Mouse (Mus musculus) C2C12 (cell line): Measurements from ENCODE around the gene Olfr49. TPM values are rescaled to one million over a fixed set of nuclear protein-coding genes. Genes with fewer than 3 reads are reported as not detected.

Source experiments
- H3K27me3 ChIP-seq: one replicate; pipeline ENCODE4 v1.6.1; 2011; ENCODE audit not compliant: control insufficient read depth, insufficient read depth, insufficient read length
- H3K36me3 ChIP-seq: one replicate; pipeline ENCODE4 v1.6.1; 2011; ENCODE audit not compliant: control insufficient read depth, insufficient read depth
- H3K4me3 ChIP-seq: one replicate; pipeline ENCODE4 v1.5.1; 2011; ENCODE audit warnings: mild to moderate bottlenecking, control low read depth; ENCODE audit not compliant: poor library complexity, insufficient read depth, severe bottlenecking
- H3K79me2 ChIP-seq: one replicate; pipeline ENCODE4 v1.6.1; 2011; ENCODE audit not compliant: control insufficient read depth, insufficient read depth
- H3K79me3 ChIP-seq: one replicate; pipeline ENCODE4 v1.6.1; 2011; ENCODE audit warnings: low read depth, control low read depth
- H3ac ChIP-seq: one replicate; pipeline ENCODE3; 2011; ENCODE audit warnings: low read depth; ENCODE audit not compliant: control insufficient read depth, insufficient read length
- CEBPB ChIP-seq: IDR thresholded peaks from one replicate; pipeline ENCODE4 v1.6.1; 2011; ENCODE audit warnings: low read depth, mild to moderate bottlenecking, control low read depth, moderate library complexity
- CTCF ChIP-seq: IDR thresholded peaks from one replicate; pipeline ENCODE4 v1.5.1; 2011; ENCODE audit not compliant: control insufficient read depth, insufficient read depth, insufficient read length
- FOSL1 ChIP-seq: IDR thresholded peaks from one replicate; pipeline ENCODE4 v1.8.0; 2011; ENCODE audit warnings: mild to moderate bottlenecking, low read length; ENCODE audit not compliant: poor library complexity, insufficient read depth, severe bottlenecking
- MAX ChIP-seq: IDR thresholded peaks from one replicate; pipeline ENCODE4 v1.6.1; 2011; ENCODE audit warnings: mild to moderate bottlenecking, control low read depth
- MYOD1 ChIP-seq: IDR thresholded peaks from one replicate; pipeline ENCODE4 v1.6.1; 2011; ENCODE audit warnings: low read depth; ENCODE audit not compliant: control insufficient read depth, insufficient read length
- MYOG ChIP-seq: IDR thresholded peaks from one replicate; pipeline ENCODE4 v1.6.1; 2011; ENCODE audit not compliant: control insufficient read depth, insufficient read length; ENCODE audit errors: extremely low read depth
- USF1 ChIP-seq: IDR thresholded peaks from one replicate; pipeline ENCODE4 v1.6.1; 2011; ENCODE audit warnings: low read depth, mild to moderate bottlenecking, control low read depth, moderate library complexity
- polyA plus RNA-seq: library from polyadenylated mRNA; unstranded; fragments of >200 nt; fragmentation: generic; extraction: Trizol; gene quantifications from one replicate; pipeline ENCODE4 v1.2.1, GENCODE M21; 2012; ENCODE audit warnings: missing spikeins

The Olfr49 gene
- polyA plus RNA-seq, 1 experiment, result not detected

DNA sequence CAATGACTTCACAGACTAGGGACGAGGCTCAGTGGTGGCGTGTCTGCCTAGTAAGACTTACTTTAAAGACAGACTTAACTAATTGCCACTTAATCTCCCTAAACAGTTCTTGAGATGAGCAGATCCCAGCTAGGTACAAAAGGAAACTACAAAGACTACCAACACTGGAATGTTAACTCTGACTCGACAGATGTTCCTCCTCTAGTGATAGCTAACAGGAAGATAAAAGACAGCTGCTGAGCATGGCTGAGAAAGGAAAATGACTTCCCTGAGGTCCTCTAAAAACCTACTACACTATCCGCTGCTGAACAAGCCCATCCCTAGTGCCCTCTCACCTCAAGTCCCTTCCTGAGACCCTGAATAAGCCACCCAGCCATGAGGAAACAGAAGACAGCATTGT is 34.6 kb downstream of the Olfr49 start:
- peaks cover 55% of the 10 kb centered on the region for H3K79me3 ChIP-seq
- peaks cover 85% of the 10 kb centered on the region for H3K79me2 ChIP-seq
- no peak for TF ChIP-seq MYOD1
- TF ChIP-seq CTCF, result no peak
- TF ChIP-seq MYOG, result no peak
- no peak for TF ChIP-seq FOSL1
- no peak overlapping the region for H3ac ChIP-seq
- H3K4me3 ChIP-seq, result no peak overlapping the region
- H3K27me3 ChIP-seq, result no peaks in the 10 kb centered on the region
- peaks cover 33% of the 10 kb centered on the region for H3K36me3 ChIP-seq

DNA sequence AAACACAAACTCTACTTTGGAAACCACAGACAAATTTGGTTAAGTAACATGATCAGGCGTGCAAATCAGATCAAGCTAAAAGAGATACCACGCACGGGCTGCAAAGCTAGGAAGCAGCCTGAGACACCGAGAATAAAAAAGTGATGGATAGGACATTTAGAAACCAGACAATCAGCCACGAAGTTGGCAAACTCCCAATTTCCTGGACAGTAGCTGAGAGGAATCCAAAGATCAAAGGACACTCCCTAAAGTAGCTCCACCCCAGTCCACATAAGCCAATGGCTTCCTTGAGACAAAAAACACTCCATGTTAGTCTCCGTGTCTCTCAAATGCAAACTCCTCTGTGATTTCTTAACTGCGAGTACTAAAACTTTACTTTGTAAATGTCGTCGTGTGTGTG is 35.4 kb downstream of the Olfr49 start:
- H3K36me3 ChIP-seq, result peaks cover 36% of the 10 kb centered on the region
- no peak for TF ChIP-seq CEBPB
- no peak for TF ChIP-seq MYOD1
- TF ChIP-seq FOSL1, result no peak
- TF ChIP-seq CTCF, result no peak
- TF ChIP-seq MAX, result no peak
- TF ChIP-seq USF1, result no peak
- peaks cover 55% of the 10 kb centered on the region for H3K79me3 ChIP-seq

DNA sequence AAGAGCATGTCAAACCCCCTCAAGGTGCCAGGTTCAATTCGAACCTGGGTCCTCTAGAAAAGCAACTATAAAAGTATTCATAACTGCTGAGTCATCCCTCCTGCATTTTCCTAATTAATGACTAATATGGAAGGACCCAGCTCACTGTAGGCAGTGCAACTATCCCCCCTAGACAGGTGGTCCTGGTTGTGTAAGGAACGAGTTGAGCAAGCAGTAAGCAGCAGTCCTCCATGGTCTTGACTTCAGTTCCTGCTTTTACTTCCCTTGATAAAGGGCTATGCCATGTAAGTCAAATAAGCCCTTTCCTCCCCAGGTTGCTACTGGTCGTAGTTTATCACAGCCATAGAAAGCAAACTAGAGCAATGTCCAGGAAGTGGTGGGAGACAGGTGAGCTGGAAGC is 38.5 kb downstream of the Olfr49 start:
- H3K27me3 ChIP-seq, result no peaks in the 10 kb centered on the region
- peaks cover 46% of the 10 kb centered on the region for H3K79me3 ChIP-seq
- H3K36me3 ChIP-seq, result peaks cover 58% of the 10 kb centered on the region
- peaks cover 95% of the 10 kb centered on the region for H3K79me2 ChIP-seq
- H3K4me3 ChIP-seq, result no peak overlapping the region
- TF ChIP-seq FOSL1 (no peak), MYOD1 (no peak), CTCF (no peak), MYOG (no peak), CEBPB (no peak), MAX (no peak), USF1 (no peak)
- H3ac ChIP-seq, result no peak overlapping the region

More for the DNA sequence above, 35.4 kb downstream of the Olfr49 start:
- no peaks in the 10 kb centered on the region for H3K27me3 ChIP-seq
- no peak overlapping the region for H3K4me3 ChIP-seq
- no peak overlapping the region for H3ac ChIP-seq
- peaks cover 93% of the 10 kb centered on the region for H3K79me2 ChIP-seq

- TF ChIP-seq USF1, result no peak
- TF ChIP-seq CTCF, result no peak
- TF ChIP-seq FOSL1, result no peak
- TF ChIP-seq MAX, result no peak
- TF ChIP-seq MYOG, result no peak
- TF ChIP-seq MYOD1, result no peak
- no peak for TF ChIP-seq CEBPB
- no peaks in the 10 kb centered on the region for H3K27me3 ChIP-seq
- peaks cover 61% of the 10 kb centered on the region for H3K36me3 ChIP-seq
- no peak overlapping the region for H3ac ChIP-seq
- peaks cover 74% of the 10 kb centered on the region for H3K79me2 ChIP-seq
- H3K4me3 ChIP-seq, result no peak overlapping the region
- H3K79me3 ChIP-seq, result peaks cover 29% of the 10 kb centered on the region
Measured at GRCm38 (mm10) chr14:54244183-54244582, 40.6 kb downstream of the Olfr49 start.

GRCm38 (mm10) chr14:54240542-54240941 is 44.2 kb downstream of the Olfr49 start:
- Histone ChIP-seq H3K79me2 (peaks cover 51% of the 10 kb centered on the region), H3K4me3 (no peak overlapping the region), H3ac (no peak overlapping the region), H3K79me3 (peaks cover 8% of the 10 kb centered on the region), H3K27me3 (no peaks in the 10 kb centered on the region), H3K36me3 (peaks cover 53% of the 10 kb centered on the region)
- TF ChIP-seq CTCF, result no peak
- no peak for TF ChIP-seq CEBPB
- TF ChIP-seq USF1, result no peak
- no peak for TF ChIP-seq MAX

DNA sequence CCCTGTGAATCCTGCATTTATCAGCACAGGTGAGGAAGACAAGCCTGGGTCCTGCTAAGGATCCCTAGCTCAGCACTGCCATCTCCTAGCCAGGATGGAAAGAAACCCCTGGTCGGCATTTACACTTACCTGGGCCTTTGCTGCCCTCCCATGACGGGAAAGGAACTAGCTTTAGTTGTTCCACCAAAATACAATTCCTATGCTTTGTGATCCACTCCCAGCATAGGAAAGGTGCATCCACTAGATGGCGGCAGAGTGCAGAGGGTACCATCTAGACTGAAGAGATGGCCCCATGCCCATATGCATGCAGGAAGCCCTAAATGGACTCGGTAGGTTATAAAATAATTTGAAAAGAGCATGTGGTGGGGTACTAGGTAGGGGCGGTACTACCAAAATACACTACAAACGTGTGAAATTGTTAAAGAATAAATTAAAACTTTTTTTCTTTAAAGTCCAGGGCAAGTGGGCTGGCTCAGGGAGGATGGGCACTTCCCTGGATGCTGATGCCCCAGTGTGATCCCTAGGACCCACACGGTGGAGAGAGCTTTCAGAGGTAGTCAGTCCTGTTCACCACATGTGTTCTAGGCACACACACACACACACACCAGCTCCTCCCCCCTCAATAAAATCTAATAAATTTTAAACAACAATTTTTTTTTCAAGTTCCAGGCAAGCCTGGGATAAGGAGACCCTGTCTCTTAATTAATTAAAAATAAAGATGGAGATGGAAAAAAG is 45.6 kb downstream of the Olfr49 start:
- TF ChIP-seq USF1 (no peak), FOSL1 (no peak), MYOD1 (no peak), MAX (no peak), CEBPB (no peak), CTCF (peak; percentile 56), MYOG (no peak)
- peaks cover 50% of the 10 kb centered on the region for H3K36me3 ChIP-seq
- H3K79me3 ChIP-seq, result peaks cover 8% of the 10 kb centered on the region
- H3K79me2 ChIP-seq, result peaks cover 37% of the 10 kb centered on the region
- H3K4me3 ChIP-seq, result no peak overlapping the region
- H3K27me3 ChIP-seq, result no peaks in the 10 kb centered on the region
- no peak overlapping the region for H3ac ChIP-seq
